ENCODE assay signal across 8 mouse cellular contexts in the genomic region with DNA sequence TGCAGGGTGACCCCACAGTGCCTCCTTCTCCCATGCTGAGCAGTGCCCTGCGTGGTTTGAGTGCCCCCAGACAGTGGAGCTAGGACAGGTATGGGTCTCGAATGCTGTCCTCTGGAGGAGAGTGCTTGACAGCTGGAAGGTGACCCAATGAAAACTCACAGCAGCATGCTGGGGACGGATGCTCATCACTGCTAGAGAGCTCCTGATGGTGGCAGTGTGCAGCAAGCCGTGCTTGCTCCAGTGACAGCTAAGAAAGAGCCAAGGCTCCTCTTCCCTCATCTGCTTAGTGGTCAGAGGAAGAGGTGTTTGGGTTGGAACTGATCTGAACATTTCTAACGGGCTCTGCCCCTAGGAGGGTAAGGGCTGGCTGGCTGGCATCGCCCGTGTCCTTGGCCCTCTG.
DNase-seq lines count a peak whose midpoint lies in the region; ATAC-seq and TF ChIP-seq lines count a peak whose summit lies in the region.

No protein-coding gene starts in this region.

- peak; percentile 41 for DNase-seq in forebrain, postnatal 0 days
- no peak for DNase-seq in forebrain, embryonic 10.5 days (ENCODE audit: extremely low spot score, low spot score)
- peak in 1 of 2 experiments; percentile 47 for DNase-seq in layer of hippocampus, adult 2 months (ENCODE audit: low spot score in 2 of 2)
- DNase-seq in layer of hippocampus, postnatal 36 days = no peak
- DNase-seq in adipocyte (ENCODE audit: low spot score) = peak; percentile 60
- DNase-seq in liver, postnatal 0 days = no peak
- no peak for DNase-seq in urinary bladder, postnatal 14 days (ENCODE audit: low spot score)
- no peak for DNase-seq in gastrocnemius, adult 8-10 months (ENCODE audit: low spot score in 2 of 2)

- H3K9ac ChIP-seq in forebrain, postnatal 0 days = no peak overlapping the region
- H3K9ac ChIP-seq in liver, postnatal 0 days (replicated peaks) = no peak overlapping the region

- no peaks in the 10 kb centered on the region for H3K36me3 ChIP-seq in forebrain, postnatal 0 days (ENCODE audit: insufficient read depth)
- H3K36me3 ChIP-seq in forebrain, embryonic 10.5 days (replicated peaks) = no peaks in the 10 kb centered on the region
- no peaks in the 10 kb centered on the region for H3K36me3 ChIP-seq in liver, postnatal 0 days (replicated peaks; ENCODE audit: insufficient read depth, low read length)

- no peak overlapping the region for H3K4me3 ChIP-seq in forebrain, postnatal 0 days (ENCODE audit: low read depth, low read length)
- no peak overlapping the region for H3K4me3 ChIP-seq in forebrain, embryonic 10.5 days
- H3K4me3 ChIP-seq in layer of hippocampus, adult 2 months = no peak overlapping the region
- no peak overlapping the region for H3K4me3 ChIP-seq in liver, postnatal 0 days (ENCODE audit: low read depth, low read length)

- H3K4me1 ChIP-seq in forebrain, postnatal 0 days (ENCODE audit: insufficient read depth) = 0 out of 2 replicates have a peak, but pooled peaks cover 7% of the 10 kb centered on the region
- peaks cover 48% of the 10 kb centered on the region for H3K4me1 ChIP-seq in forebrain, embryonic 10.5 days
- H3K4me1 ChIP-seq in liver, postnatal 0 days (ENCODE audit: insufficient read depth) = peaks cover 77% of the 10 kb centered on the region

- H3K27me3 ChIP-seq in forebrain, postnatal 0 days (ENCODE audit: insufficient read depth, low read length) = no peaks in the 10 kb centered on the region
- H3K27me3 ChIP-seq in forebrain, embryonic 10.5 days (ENCODE audit: poor library complexity, severe bottlenecking) = no peaks in the 10 kb centered on the region
- no peaks in the 10 kb centered on the region for H3K27me3 ChIP-seq in liver, postnatal 0 days (ENCODE audit: insufficient read depth, low read length)

- TF ChIP-seq EP300 in liver, postnatal 0 days (IDR thresholded peaks at IDR 0.05; ENCODE audit: low read depth) = no peak

- 58% methylated on average over 7 of the region's 7 CpGs for WGBS in forebrain, postnatal 0 days
- 72% methylated on average over 7 of the region's 7 CpGs for WGBS in forebrain, embryonic 10.5 days
- 63% methylated on average over 7 of the region's 7 CpGs for WGBS in liver, postnatal 0 days (ENCODE audit: insufficient replicate concordance)

- ATAC-seq in forebrain, postnatal 0 days = 0 out of 2 replicates have a peak, but pooled peaks have one; percentile 32
- no peak for ATAC-seq in liver, postnatal 0 days

- H3K9me3 ChIP-seq in forebrain, postnatal 0 days (ENCODE audit: low read length) = no peaks in the 10 kb centered on the region
- H3K9me3 ChIP-seq in forebrain, embryonic 10.5 days = no peaks in the 10 kb centered on the region
- H3K9me3 ChIP-seq in liver, postnatal 0 days (ENCODE audit: low read length) = no peaks in the 10 kb centered on the region

- no peak overlapping the region for H3K4me2 ChIP-seq in forebrain, postnatal 0 days (ENCODE audit: low read depth)
- H3K4me2 ChIP-seq in liver, postnatal 0 days (ENCODE audit: low read depth, low read length) = no peak overlapping the region

- 0 out of 2 replicates have a peak overlapping the region, but pooled peaks have one; percentile 9 for H3K27ac ChIP-seq in forebrain, postnatal 0 days (ENCODE audit: low read depth, low read length)
- H3K27ac ChIP-seq in forebrain, embryonic 10.5 days = no peak overlapping the region
- no peak overlapping the region; the same call in 1 of the 2 replicates for H3K27ac ChIP-seq in layer of hippocampus, adult 2 months
- peak overlapping the region; percentile 8; the same call in 1 of the 2 replicates for H3K27ac ChIP-seq in liver, postnatal 0 days (ENCODE audit: low read depth)

- TF ChIP-seq CTCF in forebrain, postnatal 0 days (IDR thresholded peaks at IDR 0.05; ENCODE audit: low read depth) = peak; percentile 75
- TF ChIP-seq CTCF in layer of hippocampus, adult 2 months (conservative IDR thresholded peaks at IDR 0.05) = peak; percentile 78
- peak; percentile 64 for TF ChIP-seq CTCF in liver, postnatal 0 days (IDR thresholded peaks at IDR 0.05; ENCODE audit: low read depth)

Comparison
In these comparisons a context has a peak if more than half of its experiments do, and no peak if none do; other contexts are left out.
1. DNase-seq: peak in forebrain, postnatal 0 days (single experiment) and adipocyte (single experiment); none in forebrain, embryonic 10.5 days (single experiment), layer of hippocampus, postnatal 36 days (0 of 2), liver, postnatal 0 days (single experiment), urinary bladder, postnatal 14 days (single experiment) and gastrocnemius, adult 8-10 months (0 of 2).
2. H3K27ac ChIP-seq: peak in forebrain, postnatal 0 days (single experiment) and liver, postnatal 0 days (single experiment); none in forebrain, embryonic 10.5 days (single experiment) and layer of hippocampus, adult 2 months (single experiment).
3. Peak in every context shown above with its lines, with median percentiles within 50 percentile points of each other: CTCF ChIP-seq.